Mouse (Mus musculus) ovary, postnatal 36 days (tissue): ENCODE data around the gene Svs4.
"Not testable (repeated sequence)": the region's sequence is repeated elsewhere in the genome, so short reads cannot be mapped to it uniquely, and the experiment has no call there.

ENCODE experiments used
- DNase-seq: peaks from one replicate; pipeline ENCODE4 v3.0.0; 2022; ENCODE audit warnings: low spot score, mixed read lengths

Svs4 gene

DNA sequence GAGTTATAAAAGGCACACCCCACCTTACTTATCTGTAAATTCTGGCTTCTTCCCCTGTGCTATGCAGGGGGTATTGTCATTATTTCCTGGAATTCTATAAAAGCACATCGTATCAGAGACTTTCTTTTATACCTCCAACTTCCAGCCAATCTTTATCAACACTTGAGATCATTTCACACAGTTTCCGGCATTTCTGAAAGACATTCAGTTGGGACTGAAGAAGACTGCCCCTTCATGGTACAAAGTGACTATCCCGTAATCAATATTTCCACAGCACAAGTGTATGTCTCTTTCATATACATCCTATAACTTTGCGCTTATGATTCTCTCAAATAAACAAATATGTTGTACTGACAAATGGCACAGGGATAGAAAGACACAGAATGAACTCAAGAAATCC is at the start of gene Svs4:
Gene Svs4 (minus strand): TSS at position 101 of the 400 bp plus-strand sequence.
- no peak for DNase-seq

DNA sequence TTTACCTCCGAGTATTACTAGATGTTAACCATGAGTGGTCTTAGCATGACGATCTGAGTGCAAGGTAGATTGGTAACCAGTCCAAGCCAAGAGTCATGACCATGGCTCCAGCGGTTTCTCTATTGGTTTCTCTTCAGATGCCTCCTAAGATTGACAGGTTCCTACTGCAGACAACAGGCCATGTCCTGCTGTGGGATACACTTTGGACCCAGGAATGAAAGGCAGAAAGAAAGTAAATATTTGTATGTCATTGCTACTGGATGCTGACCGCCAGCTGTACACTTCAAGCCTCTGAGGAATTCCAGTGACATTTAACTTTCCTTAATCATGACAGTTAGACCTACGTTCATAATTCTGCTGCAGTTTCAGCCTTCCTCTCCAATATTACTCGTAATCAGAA is 42.7 kb upstream of the Svs4 start:
- DNase-seq = no peak

DNA sequence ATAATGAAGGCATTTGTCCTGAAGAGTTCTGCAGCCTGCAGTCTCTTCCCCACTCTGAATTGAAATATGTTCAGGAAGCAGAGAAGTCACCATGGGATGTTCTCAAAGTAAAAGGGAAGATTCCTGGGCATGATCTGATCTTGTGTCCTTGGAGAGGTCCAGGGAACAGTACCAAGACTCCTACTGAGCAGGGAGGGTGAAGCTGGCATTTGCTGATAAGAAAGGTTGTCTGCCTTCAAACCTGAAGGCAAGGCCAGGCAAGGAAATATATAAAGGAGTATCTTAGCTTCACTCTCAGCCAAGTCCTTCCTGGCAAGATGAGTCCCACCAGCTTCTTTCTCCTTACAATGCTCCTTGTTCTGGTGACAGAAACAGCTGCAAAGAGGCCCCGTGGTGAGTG is 38.2 kb upstream of the Svs4 start, which contains the start of gene Svs6:
Gene Svs6 (plus strand): TSS at position 301 of the 400 bp plus-strand sequence.
- DNase-seq = not testable (repeated sequence)

DNA sequence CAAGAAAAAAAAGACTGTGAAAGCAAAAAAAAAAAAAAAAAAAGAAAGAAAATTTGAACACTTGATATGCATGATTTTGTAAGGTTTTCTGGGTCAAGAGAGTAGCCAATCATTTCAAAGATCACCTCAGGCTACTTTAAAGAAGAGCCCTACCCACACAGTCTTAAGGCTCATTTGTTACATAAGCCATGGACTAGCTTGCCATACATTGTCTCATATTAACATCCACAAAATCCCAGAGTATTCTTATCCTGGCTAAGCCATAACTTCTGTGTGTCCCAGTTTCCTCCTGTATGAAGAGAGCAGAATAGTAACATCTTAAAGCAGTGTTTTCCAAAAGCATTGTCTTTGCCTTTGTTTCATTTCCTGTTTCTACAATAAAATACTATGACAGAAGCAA is 37.2 kb upstream of the Svs4 start:
- not testable (repeated sequence) for DNase-seq

DNA sequence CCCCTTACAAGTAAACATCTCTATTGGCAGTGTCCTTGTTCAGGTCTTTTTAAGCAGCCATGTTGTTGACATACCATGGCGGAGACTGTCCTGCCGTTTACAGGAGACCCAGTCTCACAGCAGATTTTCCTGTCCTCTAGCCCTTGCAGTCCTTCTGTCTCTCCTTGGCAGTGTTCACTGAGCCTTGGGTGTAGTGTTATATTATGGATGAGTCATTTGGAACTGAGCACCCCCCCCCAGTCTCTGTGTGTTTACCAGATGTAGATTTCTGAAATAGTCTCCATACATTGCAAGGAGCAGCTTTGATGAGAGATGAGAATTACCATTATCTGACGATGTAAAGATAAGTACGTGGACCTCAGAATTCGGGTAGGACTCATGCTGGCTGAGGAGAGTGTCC is 34.3 kb upstream of the Svs4 start:
- DNase-seq = no peak

DNA sequence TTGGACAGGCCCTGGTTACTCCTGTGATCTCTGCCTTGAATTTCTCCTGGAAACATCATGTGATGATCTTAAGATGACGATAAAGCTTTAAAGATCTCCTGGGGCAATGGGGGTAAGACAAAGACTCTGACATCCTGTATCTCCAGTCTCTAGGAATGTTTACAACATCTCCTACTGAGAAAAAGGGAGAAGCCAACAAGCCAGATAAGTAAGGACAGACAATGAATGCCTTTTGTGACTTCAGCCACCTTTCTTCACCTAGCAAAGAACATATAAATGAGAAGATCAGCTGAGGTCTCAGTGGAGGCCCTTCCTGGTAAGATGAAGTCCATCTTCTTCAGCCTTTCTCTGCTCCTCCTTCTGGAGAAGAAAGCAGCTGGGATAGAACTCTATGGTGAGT is 10.7 kb upstream of the Svs4 start, which contains the start of gene Svs3a:
Gene Svs3a (plus strand): TSS at position 301 of the 400 bp plus-strand sequence.
- not testable (repeated sequence) for DNase-seq

DNA sequence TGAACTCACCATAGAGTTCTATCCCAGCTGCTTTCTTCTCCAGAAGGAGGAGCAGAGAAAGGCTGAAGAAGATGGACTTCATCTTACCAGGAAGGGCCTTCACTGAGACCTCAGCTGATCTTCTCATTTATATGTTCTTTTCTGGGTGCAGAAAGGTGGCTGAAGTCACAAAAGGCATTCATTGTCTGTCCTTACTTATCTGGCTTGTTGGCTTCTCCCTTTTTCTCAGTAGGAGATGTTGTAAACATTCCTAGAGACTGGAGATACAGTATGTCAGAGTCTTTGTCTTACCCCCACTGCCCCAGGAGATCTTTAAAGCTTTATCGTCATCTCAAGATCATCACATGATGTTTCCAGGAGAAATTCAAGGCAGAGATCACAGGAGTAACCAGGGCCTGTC is 21.7 kb downstream of the Svs4 start, which contains the start of gene Svs3b:
Gene Svs3b (minus strand): TSS at position 101 of the 400 bp plus-strand sequence.
- not testable (repeated sequence) for DNase-seq

DNA sequence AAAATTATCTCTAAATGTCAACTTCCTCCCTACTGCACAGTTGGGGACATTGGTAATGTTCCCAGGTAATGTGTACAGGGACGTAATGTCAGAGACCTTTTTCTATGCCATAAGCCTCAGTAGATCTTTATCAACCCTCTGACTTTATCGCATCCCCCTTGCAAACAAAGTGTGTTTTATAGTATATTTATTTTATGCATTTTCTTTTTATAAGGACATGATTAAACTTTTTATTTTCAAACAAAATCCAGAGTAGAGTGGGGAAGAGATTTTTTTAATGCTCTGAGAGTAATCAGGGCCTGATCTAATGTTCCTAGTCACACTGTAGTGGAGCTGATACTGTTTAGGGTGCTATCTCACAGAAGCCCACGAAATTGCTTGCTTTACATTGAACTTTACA is 39.9 kb downstream of the Svs4 start, which contains the start of gene Svs2:
Gene Svs2 (minus strand): TSS at position 101 of the 400 bp plus-strand sequence.
- DNase-seq = no peak

DNA sequence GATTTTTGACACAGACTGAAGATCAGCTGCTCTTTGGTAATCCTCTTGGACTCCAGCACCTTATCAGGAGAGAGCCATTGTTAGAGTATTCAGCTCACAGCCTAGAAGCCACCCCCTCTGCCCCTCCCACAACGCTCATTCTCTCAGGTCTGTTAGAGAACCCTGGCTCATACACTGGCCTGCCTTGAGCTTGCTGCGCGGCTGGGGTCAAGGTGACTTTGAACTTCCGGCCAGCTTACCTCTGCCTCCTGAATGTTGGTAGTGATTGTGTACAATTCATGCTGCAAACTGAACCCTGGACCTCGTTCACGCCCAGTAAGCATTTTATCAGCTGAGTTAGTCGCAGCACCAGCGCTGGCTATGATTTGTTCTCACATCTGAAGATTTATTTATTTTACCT is 45.6 kb downstream of the Svs4 start:
- no peak for DNase-seq

DNA sequence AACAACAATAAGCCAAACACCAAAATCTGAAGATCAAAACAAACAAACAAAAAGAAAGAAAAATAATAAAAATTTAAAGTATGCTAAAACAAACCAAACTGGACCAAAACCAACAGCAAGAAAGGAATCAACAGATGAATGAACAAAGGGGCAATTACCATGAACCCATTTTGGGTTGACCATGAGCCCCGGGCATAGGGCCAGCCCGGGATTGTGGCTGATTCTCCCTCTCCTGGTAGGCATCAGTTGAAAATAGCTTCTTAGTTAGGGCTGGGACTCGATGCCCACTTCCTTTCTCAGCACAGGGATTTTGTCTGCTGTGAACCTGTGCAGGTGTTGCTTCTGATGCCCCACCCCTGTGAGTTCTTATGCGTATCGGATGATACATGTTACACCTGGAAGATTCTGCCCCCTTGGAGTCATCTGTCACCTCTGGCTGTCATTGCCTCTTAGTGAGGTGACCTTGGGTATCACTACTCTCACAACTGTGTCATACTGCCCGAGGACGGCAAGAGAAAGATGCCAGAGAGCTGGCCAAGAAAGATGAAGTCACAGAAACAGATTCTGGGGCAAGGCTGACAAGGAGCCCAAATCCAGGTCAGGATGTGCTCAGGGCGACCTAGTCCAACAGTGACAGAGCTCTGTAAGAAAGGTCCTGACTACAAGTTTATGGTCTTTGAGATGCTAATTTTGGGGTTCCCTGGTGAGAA is 49.7 kb downstream of the Svs4 start:
- DNase-seq = no peak
